Mouse (Mus musculus) layer of hippocampus, adult 9-10 months (tissue): ENCODE data around the gene Ptcd1.
"Not testable (repeated sequence)": the region's sequence is repeated elsewhere in the genome, so short reads cannot be mapped to it uniquely, and the experiment has no call there.

Experiments used
- DNase-seq: peaks from one replicate; pipeline ENCODE4 v3.0.0; 2022; ENCODE audit warnings: low spot score

The Ptcd1 gene

DNA sequence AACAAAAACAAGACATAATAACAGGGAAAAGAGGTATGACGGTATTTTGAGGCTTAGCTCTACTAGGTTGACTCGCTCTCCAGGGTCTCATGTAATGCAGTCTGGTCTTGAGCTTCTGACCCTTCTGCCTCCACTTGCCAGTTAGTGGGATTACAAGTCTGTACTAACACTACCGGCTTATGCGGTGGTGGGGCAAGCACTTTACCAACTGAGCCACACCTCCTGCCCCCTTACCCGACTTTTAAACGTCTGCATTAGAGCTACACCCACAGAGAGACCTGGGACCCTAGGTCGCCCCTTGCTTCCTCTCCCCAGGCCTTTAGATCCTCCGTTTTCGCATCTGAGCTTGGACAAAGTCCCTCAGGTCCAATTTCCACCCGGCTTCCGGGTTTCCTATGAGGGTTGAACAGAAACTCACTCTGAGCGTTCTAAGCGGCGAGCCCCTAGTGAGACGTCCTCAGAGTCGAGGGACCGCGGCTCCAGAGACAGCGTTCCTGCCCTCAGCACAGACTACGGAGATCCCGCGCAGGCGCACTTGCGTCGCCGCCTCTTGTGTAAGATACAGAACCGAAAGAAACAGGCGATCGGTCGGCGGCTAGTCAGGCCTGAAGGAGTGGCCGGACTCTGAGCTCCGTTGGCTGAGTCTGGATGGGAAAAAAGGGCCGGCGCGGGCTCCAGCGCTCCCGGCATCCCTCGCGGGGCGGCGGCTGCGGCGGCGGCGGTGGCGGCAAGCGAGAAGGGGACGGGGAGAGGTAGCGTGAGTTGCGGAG is at the start of gene Ptcd1, which contains the start of gene Cpsf4:
Ptcd1 (minus strand) TSS at position 573 of the 770 bp plus-strand sequence.
Cpsf4 (plus strand) TSS at position 678 of the 770 bp plus-strand sequence.
- peak; percentile 98 for DNase-seq

DNA sequence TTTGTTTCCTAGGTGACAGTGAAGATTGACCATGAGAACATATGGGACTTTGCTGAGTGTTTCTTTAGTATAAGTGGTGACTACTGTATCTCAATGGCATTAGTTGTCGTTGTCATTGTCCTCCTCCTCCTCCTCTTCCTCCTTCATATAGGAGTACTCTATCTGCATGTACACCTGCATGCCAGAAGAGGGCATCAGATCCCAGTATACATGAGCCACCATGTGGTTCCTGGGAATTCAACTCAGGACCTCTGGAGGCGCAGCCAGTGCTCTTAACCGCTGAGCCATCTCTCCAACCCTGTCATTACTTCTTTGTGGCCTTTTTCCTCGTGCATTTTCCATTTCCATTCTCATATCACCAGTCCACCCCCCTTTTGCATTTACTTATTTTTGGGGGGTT is 47.8 kb upstream of the Ptcd1 start:
- DNase-seq, result no peak

DNA sequence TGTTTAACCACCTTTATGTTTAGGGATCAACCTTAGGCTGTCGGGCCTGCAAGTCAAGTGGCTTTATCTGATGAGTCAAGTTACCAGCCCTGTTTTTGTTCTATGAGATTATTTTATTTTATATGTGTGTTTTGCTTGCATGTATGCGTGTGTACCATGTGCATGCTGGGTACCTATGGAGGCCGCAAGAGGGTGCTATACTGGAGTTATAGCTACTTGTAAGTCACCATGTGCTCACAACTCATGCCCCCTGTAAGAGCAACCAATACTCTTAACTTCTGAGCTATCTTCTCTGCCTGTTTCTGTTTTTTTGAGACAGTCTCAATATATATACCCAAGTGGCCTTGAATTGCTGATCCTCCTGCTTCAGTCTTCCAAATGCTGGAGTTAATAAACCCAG is 46.6 kb upstream of the Ptcd1 start:
- no peak for DNase-seq

DNA sequence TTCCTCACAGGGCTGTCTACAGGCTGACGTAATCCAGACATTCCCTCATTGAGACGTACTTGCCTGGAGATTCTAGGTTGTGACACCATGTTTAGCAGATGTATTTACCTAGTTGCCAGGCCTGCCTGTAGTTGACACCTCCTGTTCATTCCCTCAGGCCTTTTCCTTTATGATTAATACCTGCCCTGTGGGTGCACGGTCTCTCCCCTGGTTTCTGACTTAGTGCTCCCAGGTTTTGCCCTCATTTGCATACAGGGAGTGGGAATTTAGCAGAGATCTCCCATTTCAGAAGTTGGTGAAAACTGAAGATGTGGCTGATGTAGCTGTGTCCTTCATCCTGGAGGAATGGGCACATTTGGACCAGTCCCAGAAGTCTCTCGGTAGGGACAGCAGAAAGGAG is 45.3 kb upstream of the Ptcd1 start:
- DNase-seq, result no peak

DNA sequence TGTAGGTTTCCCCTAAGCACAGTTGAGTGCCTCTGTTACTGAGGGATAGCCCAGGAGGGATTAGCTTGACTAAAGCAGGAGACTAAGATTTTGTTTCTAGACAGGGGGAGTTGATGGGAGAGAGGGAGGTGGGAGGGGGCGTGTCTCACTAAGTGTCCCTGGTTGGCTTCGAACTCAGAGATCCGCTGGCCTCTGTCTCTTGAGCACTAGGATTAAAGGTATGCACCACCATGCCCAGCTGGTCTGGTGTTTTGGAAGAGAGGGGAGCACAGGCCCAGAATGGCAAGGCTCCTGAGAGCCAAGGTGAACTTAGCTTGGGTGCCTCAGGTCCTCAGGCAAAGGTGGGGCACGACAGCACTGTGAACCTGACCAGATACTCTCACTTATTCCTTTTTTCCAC is 44.4 kb upstream of the Ptcd1 start:
- DNase-seq, result no peak

DNA sequence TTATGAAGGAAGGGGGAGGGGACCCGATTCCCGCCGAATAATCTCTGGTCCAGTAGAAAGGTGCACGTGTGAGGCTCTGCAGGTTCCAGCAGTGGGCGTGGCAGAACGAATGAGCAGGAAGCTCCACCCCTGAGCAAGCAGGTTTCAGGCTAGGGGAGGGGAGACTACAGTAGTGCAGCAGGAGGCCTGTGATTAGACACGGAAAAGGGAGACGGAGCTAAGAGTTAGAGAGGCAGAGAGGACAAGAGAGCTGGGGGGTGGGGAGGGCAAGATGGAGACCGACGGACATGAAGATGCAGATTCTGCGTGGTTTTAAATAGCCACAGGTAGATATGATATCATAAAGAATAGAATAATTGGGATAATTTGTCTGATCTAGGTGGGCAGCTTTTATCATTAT is 41.5 kb upstream of the Ptcd1 start:
- not testable (repeated sequence) for DNase-seq

DNA sequence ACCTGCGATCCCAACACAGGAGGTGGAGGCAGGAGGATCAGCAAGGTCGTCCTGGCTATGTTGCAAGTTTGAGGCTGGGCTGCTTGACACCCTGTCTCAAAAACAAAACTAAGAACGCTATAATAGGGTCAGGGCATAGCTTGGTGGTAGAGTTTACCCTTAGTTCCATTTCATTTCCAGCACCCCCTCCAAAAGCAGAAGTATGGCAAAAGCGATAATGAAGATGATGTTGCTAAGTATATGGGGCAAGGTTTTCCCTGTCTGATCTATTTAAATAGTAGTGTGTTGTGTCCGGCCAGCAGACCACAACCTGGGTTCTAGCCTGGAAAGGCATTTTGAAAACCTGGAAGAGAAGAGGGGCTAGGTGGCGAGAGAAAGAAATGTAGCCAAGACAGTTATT is 41.0 kb upstream of the Ptcd1 start:
- DNase-seq, result no peak

DNA sequence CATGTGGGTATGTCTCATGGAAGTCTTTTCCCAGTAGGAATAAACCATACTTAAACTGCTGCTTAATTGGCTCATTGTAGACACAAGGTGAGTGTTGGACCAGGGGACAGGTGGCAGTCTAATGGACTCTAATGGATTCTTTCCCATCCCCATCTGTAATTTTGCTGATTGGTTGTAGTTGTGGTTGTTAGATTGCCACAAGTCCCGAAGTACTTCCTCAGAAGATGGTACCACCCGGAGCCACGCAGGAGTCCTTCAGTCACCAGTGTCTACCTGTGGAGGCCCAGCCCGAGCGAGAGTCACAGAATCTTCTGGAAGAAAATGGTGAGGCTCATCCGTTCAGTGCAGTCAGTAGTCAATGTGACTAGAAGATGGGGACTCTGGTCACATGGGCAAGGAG is 40.5 kb upstream of the Ptcd1 start:
- no peak for DNase-seq

DNA sequence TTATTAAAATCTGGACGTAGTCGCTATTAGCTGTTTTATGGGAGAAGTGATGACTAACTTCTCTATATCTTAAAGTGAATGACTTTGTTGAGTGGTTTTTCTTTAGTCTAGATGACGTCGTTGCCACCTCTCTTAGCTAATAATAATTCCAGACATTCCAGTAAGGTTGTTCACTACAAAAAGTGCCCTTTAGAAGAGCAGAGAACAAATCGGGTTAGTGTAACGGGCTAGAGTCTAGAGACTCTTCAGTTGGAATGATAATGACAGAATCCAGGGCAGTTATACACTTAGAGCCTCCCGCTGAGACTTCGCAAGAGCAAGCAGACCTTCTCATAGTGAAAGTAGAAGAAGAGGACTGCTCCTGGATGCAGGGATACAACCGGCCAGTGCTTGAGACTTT is 38.1 kb upstream of the Ptcd1 start:
- no peak for DNase-seq

DNA sequence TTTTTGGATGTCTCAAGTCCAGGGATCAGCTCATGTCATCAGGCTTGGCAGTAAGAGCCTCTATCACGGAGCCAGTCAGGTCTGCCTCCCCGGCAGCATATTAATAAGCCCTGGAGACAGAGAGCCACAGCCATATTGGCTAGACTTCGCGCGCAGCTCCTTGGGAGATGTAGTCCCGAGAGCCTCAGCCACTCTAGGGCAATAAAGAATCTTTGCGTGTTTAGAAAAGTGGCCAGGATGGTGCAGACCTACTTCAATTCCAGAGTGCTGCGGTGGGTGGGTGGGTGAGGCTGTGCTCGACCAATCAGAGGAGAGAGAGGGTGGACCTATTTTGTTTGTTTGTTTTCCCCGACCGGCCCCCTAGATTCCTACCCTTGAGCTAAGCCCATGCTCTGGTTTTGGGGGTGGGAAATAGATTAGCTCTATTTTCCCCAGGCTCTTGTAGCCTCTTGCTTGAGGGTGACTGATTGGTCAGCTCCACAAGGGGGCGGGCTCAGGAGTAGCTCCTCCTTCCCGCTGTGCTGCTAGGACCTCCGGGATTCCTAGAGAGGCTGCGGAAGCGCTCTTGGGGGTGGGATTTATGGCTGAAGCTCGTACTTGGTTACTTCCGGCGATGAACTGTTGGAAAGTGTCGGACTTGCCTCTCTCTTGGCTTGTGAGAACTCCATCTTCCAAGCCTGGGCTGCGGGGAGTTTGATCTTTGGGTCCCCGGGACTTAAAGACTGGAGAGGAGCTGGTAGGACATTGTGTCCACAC is 37.2 kb upstream of the Ptcd1 start, which contains the start of gene Zkscan5:
Zkscan5 (plus strand) TSS at position 627 of the 756 bp plus-strand sequence.
- peak; percentile 92 for DNase-seq

DNA sequence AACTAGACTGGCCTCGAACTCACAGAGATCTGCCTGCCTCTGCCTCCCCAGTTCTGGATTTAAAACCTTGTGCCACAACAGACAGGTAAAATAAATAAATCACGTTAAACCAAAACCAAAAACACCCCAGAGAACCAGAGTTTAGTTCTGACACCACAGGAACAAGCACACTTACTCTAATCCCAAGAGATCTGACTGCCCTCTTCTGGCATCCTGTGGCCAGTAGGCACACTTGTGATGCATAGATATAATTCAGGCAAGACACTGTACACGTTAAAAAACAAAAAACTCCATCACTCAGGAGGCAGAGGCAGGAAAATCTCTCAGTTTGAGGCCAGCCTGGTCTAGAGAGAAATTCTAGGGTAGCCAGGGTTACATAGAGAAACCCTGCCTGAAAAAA is 35.5 kb upstream of the Ptcd1 start:
- DNase-seq, result no peak

DNA sequence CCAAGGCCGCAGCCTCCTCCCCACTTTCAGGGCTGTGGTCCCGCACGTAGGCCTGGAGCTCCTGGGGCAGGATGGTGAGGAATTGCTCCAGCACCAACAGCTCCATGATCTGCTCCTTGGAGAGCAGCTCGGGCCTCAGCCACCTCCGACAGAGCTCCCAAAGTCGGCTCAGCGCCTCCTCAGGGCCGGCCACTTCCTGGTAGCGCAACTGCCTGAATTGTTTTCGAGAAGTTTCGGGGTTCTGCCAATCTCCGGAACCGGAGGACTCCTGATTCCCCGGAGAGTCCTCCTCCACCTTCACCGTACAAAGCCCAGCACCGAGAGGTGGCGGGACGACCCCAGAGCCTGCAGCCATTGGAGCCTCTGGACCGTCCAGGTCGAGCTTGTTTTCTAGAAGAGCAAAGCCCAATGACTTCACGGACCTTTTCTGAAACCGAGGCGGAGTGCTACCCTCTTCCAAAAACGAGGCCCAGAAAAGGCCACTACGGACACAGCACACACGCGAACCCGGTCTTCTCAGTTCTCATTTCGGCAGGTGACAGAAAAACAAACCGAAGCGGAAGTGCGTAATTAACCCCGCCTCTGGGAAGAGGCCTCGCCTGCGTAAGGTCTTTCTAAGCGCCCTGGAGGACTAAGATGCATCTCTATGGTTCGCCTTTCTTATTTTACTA is 34.5 kb upstream of the Ptcd1 start, which contains the start of gene Zkscan14:
Zkscan14 (minus strand) TSS at position 548 of the 671 bp plus-strand sequence.
- no peak for DNase-seq

DNA sequence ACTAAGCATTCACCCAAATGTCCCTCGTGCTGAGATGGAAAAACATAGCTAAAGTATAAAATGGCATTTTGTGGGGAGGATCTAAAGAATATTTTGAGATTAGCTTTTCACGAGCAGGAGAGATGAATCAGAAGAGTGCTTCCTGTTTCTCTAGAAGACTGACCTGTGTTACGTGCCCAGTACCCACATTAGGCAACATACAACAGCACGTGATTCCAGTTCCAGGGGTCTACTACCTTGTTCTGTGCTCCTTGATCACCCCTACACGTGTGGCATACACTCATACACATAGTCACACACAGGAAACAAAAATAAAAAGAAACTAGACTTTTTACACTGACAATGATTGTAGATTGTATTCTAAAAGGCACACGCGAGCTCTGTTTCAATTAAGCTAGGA is 33.5 kb upstream of the Ptcd1 start:
- DNase-seq, result no peak

DNA sequence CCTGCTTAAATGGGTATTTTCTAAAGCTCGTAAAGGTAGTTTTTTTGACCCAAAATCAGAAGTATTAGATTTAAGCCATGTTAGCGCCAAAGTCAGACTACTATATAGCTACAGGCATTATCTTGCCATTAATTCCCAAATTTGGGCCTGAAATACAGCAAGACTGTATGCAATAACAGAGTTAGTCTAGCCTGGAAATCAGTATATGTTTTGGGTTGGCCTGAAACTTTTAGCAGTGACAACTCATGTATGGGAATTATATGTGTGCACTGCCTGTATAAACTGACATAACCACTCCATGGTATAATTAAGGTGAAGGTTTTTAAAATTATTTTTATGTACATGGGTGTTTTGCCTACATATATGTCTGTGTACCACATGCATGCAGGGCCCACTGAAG is 25.1 kb upstream of the Ptcd1 start, which contains the start of gene Atp5j2:
Atp5j2 (minus strand) TSS at position 101 of the 400 bp plus-strand sequence.
- no peak for DNase-seq

DNA sequence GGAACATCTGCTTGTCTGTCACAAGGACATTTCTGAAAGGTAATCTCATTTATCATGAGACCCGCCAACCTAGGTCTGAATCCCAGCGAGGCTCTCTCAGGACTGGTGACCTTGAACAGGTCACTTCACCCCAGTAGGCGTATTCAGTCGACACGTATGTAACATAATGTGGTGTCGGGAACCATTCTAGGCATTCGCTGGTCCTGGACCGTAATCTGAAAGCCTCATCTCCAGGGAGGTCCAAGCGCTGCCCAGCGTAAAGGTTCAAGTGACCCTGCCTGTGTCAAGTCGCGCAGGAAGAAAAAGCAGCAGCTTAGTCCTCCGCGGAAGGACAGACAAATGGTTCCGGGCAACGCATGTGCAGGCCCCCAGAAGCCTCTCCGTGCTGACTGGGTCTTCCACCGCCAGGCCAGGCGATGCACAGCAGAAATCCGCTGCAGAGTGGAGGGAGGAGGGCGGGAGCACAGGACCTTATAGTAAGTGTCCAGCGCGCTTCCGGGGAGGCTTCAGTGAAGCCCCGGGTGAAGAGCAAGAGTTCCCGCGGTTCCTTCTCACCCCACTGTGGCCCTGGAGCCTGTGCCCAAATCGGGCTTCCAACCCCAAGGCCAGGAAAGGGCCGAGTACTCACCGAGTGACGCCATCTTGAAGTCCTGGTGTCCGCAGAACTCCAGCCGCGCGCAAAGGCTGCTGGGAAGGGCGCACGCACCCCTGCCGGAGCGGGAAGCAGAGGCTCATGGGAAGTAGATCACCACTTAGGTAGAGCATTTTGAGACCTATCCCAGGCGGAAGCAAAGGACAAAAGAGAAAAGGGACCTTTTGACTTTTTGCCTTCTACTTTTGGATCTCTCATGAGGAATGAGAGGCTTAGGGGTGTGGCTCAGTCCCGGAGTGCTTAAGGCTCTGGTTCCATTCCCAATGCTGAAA is 24.2 kb upstream of the Ptcd1 start:
- peak; percentile 81 for DNase-seq

DNA sequence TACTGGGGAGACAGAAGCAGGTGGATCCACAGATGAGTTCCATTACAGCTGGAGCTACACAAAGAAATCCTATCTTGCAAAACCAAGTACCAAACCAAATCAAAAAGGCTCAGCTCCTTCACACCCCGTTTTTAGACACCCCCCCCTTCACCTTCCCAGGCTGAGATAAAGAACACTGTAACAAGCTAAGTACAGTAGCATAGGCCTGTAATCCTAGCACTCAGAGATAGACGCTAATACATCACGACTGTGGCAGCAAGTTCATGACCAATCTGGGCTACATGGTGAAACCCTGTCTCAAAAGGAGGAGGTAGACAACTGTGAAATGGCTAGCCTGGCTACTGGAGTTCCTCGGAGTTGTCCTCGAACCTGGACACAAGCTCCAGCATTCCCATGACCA is 23.5 kb upstream of the Ptcd1 start:
- DNase-seq, result no peak

DNA sequence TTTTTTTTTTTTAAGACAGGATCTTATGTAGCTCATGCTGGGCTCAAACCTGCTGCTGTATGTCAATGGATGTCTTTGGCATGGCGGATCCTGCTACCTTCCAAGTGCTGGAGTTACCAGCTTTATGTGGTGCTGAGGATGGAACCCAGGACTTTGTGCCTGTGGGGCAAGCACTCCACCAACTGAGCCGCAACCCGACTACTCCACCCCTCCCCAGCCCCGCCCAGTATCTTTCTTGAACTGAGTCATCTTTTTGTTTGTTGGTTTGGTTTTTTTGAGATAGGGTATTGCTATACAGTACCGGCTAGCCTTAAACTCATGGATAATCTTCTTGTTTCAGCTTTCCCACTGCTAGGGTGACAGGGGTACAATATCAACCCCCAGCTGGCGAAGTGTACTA is 22.5 kb upstream of the Ptcd1 start:
- no peak for DNase-seq

DNA sequence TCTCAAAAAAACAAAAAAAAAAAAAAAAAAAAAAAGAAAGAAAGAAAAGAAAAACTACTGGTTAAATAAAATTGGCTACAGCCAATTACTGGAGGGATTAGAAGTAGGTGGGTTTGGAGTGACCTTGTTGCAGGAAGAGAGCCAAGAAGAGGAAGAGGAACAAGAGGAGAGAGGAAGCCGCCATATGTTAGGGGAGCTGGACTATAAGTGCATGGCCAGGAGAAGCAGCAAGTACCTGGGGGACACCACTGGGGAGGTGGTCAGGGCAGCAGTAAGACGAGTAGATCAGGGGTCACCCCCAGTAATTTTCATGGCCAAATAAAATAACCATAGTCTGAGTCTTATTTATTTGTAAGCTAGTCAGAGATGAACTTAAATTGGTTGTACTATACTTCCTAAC is 18.3 kb upstream of the Ptcd1 start:
- no peak for DNase-seq

DNA sequence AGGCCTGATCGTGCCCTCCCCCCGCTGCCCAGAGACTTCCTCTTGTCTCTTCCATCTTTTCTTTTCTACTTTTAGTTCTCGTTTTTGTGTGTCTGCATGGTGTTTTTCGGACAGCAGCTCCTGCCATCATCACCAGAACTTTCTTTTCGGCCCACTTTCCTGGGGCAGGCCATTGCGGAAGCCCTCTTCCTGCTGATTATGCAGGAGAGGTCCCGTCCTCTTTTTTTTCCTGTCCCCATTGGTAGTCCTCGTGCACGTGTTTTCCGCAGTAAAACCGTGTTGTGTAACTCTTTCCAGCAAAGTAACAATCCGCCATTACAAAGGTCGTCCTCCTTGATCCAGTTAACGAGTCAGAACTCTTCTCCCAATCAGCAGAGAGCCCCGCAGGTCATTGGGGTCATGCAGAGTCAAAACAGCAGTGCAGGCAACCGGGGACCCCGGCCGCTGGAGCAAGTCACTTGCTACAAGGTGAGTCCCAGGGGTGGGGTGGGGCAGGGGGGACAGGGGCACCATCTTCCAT is 11.6 kb upstream of the Ptcd1 start:
- no peak for DNase-seq

DNA sequence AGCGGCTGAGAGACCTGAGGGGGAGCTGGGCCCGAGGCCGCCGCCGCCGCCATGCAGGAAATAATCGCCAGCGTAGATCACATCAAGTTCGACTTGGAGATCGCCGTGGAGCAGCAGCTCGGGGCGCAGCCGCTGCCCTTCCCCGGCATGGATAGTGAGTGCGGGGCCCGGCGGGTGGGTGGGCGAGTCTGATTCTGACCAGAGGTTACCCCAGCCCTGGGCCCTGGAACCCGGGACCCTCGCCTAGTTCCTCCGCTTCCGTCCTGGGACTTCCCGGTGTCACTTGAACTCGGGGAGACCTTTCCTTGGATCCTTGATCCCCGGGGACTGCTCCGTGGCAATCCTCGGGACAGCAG is 376 bp upstream of the Ptcd1 start:
- no peak for DNase-seq

DNA sequence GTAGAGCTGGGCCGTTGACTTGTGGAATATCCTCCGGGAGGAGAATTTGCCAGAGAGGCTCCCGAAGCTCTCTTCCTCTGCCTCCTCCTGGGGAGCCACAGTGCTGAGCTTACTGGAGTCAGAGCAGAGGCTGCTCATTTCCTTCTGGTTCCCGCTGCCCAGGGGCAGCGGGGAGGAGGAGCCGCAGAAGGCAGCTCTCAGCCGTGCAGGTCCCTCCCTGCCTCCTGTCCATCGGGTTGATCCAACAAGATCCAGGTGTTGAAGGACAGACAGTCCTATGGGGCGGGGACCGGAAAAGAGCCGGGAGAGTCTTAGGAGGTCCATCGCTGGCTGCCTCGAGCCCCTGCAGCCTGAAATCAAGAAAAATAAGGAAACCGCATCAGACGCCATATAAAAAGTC is 1.7 kb downstream of the Ptcd1 start:
- no peak for DNase-seq
